Mouse (Mus musculus) small intestine, adult 2 months (tissue): ENCODE measurements around the gene Efcab5. TPM values are rescaled to one million over a fixed set of nuclear protein-coding genes. Genes with fewer than 3 reads are reported as not detected.
"Not testable (repeated sequence)": the region's sequence is repeated elsewhere in the genome, so short reads cannot be mapped to it uniquely, and the experiment has no call there.

Experiments
- H3K27ac ChIP-seq: fragments of 200-500 bp; 2 replicates; pipeline ENCODE4 v1.5.1; 2012; ENCODE audit warnings: low read depth, low read length, control low read depth, inconsistent platforms; ENCODE audit not compliant: insufficient read depth
- H3K27me3 ChIP-seq: fragments of 200-500 bp; 2 replicates; pipeline ENCODE4 v1.6.1; 2012; ENCODE audit warnings: mild to moderate bottlenecking, moderate library complexity, low read length, inconsistent platforms; ENCODE audit not compliant: control insufficient read depth, insufficient read depth
- H3K36me3 ChIP-seq: fragments of 200-500 bp; 2 replicates; pipeline ENCODE4 v1.6.1; 2012; ENCODE audit warnings: mild to moderate bottlenecking, low read length, control low read depth, inconsistent platforms; ENCODE audit not compliant: control insufficient read depth, insufficient read depth
- H3K4me1 ChIP-seq: fragments of 200-500 bp; 2 replicates; pipeline ENCODE4 v1.6.1; 2012; ENCODE audit warnings: low read length, inconsistent platforms, mixed read lengths; ENCODE audit not compliant: control insufficient read depth, insufficient read depth, insufficient read length
- H3K4me3 ChIP-seq: fragments of 200-500 bp; 2 replicates; pipeline ENCODE4 v1.5.1; 2012; ENCODE audit warnings: low read depth, mild to moderate bottlenecking, control low read depth, inconsistent platforms, low read length, moderate library complexity
- CTCF ChIP-seq: fragments of 200-500 bp; IDR thresholded peaks from 2 replicates; pipeline ENCODE4 v1.5.1; 2012; ENCODE audit warnings: low read depth, mild to moderate bottlenecking, control low read depth, inconsistent platforms, low read length, moderate library complexity, mixed read lengths; ENCODE audit not compliant: insufficient replicate concordance, insufficient read length; ENCODE audit errors: extremely low read depth
- POLR2A ChIP-seq: fragments of 200-500 bp; IDR thresholded peaks from 2 replicates; pipeline ENCODE4 v1.6.1; 2012; ENCODE audit warnings: low read depth, mild to moderate bottlenecking, control low read depth, inconsistent platforms, low read length, moderate library complexity
- WGBS: fragments of 180-500 bp; shearing (Covaris S2); methylation state at CpG from one replicate; pipeline ENCODE4 v1.1.7; 2018; 5-methylcytosine and 5-hydroxymethylcytosine counted together
- polyA plus RNA-seq: library from polyadenylated mRNA; depleted of rRNA; stranded (reverse); fragments of >200 nt; gene quantifications from 2 replicates; pipeline ENCODE4 v1.2.3, GENCODE M21; 2012

Efcab5 gene
- polyA plus RNA-seq, 1 experiment, result 1.1 TPM

GRCm38 (mm10) chr11:77079361-77079760 lies 109.4 kb downstream of the Efcab5 start:
- TF ChIP-seq CTCF (no peak), POLR2A (no peak)
- WGBS, result 98% methylated on average over 1 of the region's 1 CpGs
- Histone ChIP-seq H3K4me1 (peaks cover 3% of the 10 kb centered on the region; the same call in 1 of the 2 replicates), H3K27ac (no peak overlapping the region), H3K36me3 (peaks cover 8% of the 10 kb centered on the region), H3K27me3 (no peaks in the 10 kb centered on the region; the same call in 1 of the 2 replicates), H3K4me3 (no peak overlapping the region)

- 4% methylated on average over 48 of the region's 48 CpGs for WGBS
- Histone ChIP-seq H3K27me3 (no peaks in the 10 kb centered on the region; the same call in 1 of the 2 replicates), H3K4me1 (peaks cover 3% of the 10 kb centered on the region; the same call in 1 of the 2 replicates), H3K4me3 (peak within 1 kb of the TSS; percentile 95), H3K27ac (peak within 1 kb of the TSS; percentile 63), H3K36me3 (peaks cover 12% of the 10 kb centered on the region)
- TF ChIP-seq CTCF (no peak), POLR2A (peak; percentile 88)
Observed at GRCm38 (mm10) chr11:77078273-77079134, 110.3 kb downstream of the Efcab5 start, which contains the start of gene Nsrp1. TSS of gene Nsrp1 (minus strand) at chr11:77078435.

- TF ChIP-seq POLR2A (no peak), CTCF (no peak)
- H3K27ac ChIP-seq, result peak overlapping the region; percentile 42; the same call in 1 of the 2 replicates
- H3K4me1 ChIP-seq, result peaks cover 3% of the 10 kb centered on the region; the same call in 1 of the 2 replicates
- peaks cover 12% of the 10 kb centered on the region for H3K36me3 ChIP-seq
- H3K27me3 ChIP-seq, result no peaks in the 10 kb centered on the region; the same call in 1 of the 2 replicates
- H3K4me3 ChIP-seq, result peak overlapping the region; percentile 95
- WGBS, result under 1% methylated on average over 16 of the region's 16 CpGs
Observed at GRCm38 (mm10) chr11:77077792-77078191, 111.0 kb downstream of the Efcab5 start.

- WGBS, result 51% methylated on average over 4 of the region's 4 CpGs
- not testable (repeated sequence) for H3K4me1 ChIP-seq, H3K27ac ChIP-seq, H3K27me3 ChIP-seq
- peaks cover 12% of the 10 kb centered on the region for H3K36me3 ChIP-seq
- peak overlapping the region; percentile 95 for H3K4me3 ChIP-seq
Observed at GRCm38 (mm10) chr11:77077331-77077730, 111.4 kb downstream of the Efcab5 start.

GRCm38 (mm10) chr11:77070721-77071120 lies 118.0 kb downstream of the Efcab5 start:
- Histone ChIP-seq H3K36me3 (peaks cover 18% of the 10 kb centered on the region), H3K4me3 (no peak overlapping the region), H3K4me1 (no peaks in the 10 kb centered on the region), H3K27ac (no peak overlapping the region), H3K27me3 (no peaks in the 10 kb centered on the region)
- TF ChIP-seq POLR2A (no peak), CTCF (peak; percentile 30; the same call in 1 of the 2 replicates)
- WGBS, result 68% methylated on average over 4 of the region's 4 CpGs

- no peak overlapping the region for H3K4me3 ChIP-seq
- 58% methylated on average over 4 of the region's 4 CpGs for WGBS
- no peaks in the 10 kb centered on the region for H3K27me3 ChIP-seq
- no peak for TF ChIP-seq CTCF
- TF ChIP-seq POLR2A, result no peak
- H3K36me3 ChIP-seq, result peaks cover 10% of the 10 kb centered on the region
- no peak overlapping the region for H3K27ac ChIP-seq
- no peaks in the 10 kb centered on the region for H3K4me1 ChIP-seq
Observed at GRCm38 (mm10) chr11:77068825-77069224, 119.9 kb downstream of the Efcab5 start.

GRCm38 (mm10) chr11:77063406-77063805 lies 125.4 kb downstream of the Efcab5 start:
- no peaks in the 10 kb centered on the region for H3K27me3 ChIP-seq
- TF ChIP-seq POLR2A (no peak), CTCF (no peak)
- H3K4me1 ChIP-seq, result no peaks in the 10 kb centered on the region
- H3K27ac ChIP-seq, result no peak overlapping the region
- 38% methylated on average over 2 of the region's 2 CpGs for WGBS
- peaks cover 7% of the 10 kb centered on the region for H3K36me3 ChIP-seq
- H3K4me3 ChIP-seq, result no peak overlapping the region
